Mouse (Mus musculus) G1E (cell line): ENCODE measurements at regions not wholly inside any gene's neighbourhood (a gene's known extent, or its start where the extent isn't known, plus 50 kb on each side); places are given as distances from the start of the nearest gene placed in this dataset.

ENCODE experiments used
- CTCF ChIP-seq: IDR thresholded peaks from 2 replicates; pipeline ENCODE4 v1.5.1; 2012; ENCODE audit warnings: low read depth, low read length, inconsistent platforms, mixed read lengths
- GATA1 ChIP-seq: IDR thresholded peaks from 2 replicates; pipeline ENCODE4 v1.6.1; 2012; ENCODE audit warnings: borderline replicate concordance, low read length, inconsistent platforms, mixed read lengths
- GATA2 ChIP-seq: IDR thresholded peaks from 2 replicates; pipeline ENCODE4 v1.6.1; 2012; ENCODE audit warnings: low read depth, low read length, inconsistent platforms, borderline replicate concordance
- POLR2AphosphoS5 ChIP-seq: IDR thresholded peaks from 2 replicates; pipeline ENCODE4 v1.6.1; 2012; ENCODE audit warnings: low read depth, low read length, inconsistent platforms; ENCODE audit not compliant: insufficient replicate concordance
- TAL1 ChIP-seq: conservative IDR thresholded peaks from 2 replicates; pipeline ENCODE4 v1.6.1; 2012; ENCODE audit warnings: low read depth, low read length, inconsistent platforms, mixed read lengths

GRCm38 (mm10) chr7:73198069-73198468 lies 177.2 kb upstream of the Rgma start:
- TF ChIP-seq TAL1 (no peak), CTCF (no peak), GATA1 (no peak), POLR2AphosphoS5 (no peak), GATA2 (no peak)
